Mouse (Mus musculus) liver, embryonic 12.5 days (tissue): Measurements from ENCODE around the gene Agpat1. TPM values are rescaled to one million over a fixed set of nuclear protein-coding genes. Genes with fewer than 3 reads are reported as not detected.

Source experiments
- ATAC-seq: fragments of 200-750 bp; cut with Nextera tagmentation; 2 replicates; pipeline ENCODE4 v1.8.0; 2017; ENCODE audit warnings: moderate number of reproducible peaks, mild to moderate bottlenecking, moderate library complexity
- H3K27ac ChIP-seq: fragments of 300-500 bp; sonication (generic); 2 replicates; pipeline ENCODE4 v1.5.1; 2016; ENCODE audit warnings: mild to moderate bottlenecking
- H3K27me3 ChIP-seq: fragments of 300-500 bp; sonication (generic); replicated peaks from 2 replicates; pipeline ENCODE4 v1.6.1; 2016; ENCODE audit warnings: mild to moderate bottlenecking, moderate library complexity
- H3K36me3 ChIP-seq: fragments of 300-500 bp; sonication (generic); 2 replicates; pipeline ENCODE4 v1.6.1; 2016; ENCODE audit warnings: mild to moderate bottlenecking, moderate library complexity
- H3K4me1 ChIP-seq: fragments of 300-500 bp; sonication (generic); 2 replicates; pipeline ENCODE4 v1.6.1; 2016
- H3K4me2 ChIP-seq: fragments of 300-500 bp; sonication (generic); 2 replicates; pipeline ENCODE4 v1.6.1; 2016; ENCODE audit warnings: mild to moderate bottlenecking, moderate library complexity
- H3K4me3 ChIP-seq: fragments of 300-500 bp; sonication (generic); 2 replicates; pipeline ENCODE4 v1.5.1; 2016; ENCODE audit warnings: mild to moderate bottlenecking, moderate library complexity
- H3K9ac ChIP-seq: fragments of 300-500 bp; sonication (generic); 2 replicates; pipeline ENCODE4 v1.6.1; 2016; ENCODE audit warnings: mild to moderate bottlenecking, moderate library complexity
- H3K9me3 ChIP-seq: fragments of 300-500 bp; sonication (generic); replicated peaks from 2 replicates; pipeline ENCODE4 v1.6.1; 2016; ENCODE audit warnings: mild to moderate bottlenecking, moderate library complexity
- WGBS: fragments of 180-500 bp; shearing (Covaris S2); methylation state at CpG from one replicate; pipeline ENCODE4 v1.1.7; 2016; ENCODE audit not compliant: insufficient replicate concordance; 5-methylcytosine and 5-hydroxymethylcytosine counted together
- polyA plus RNA-seq: library from polyadenylated mRNA; unstranded; fragments of >200 nt; fragmentation: Nextera tagmentation; extraction: Ambion mirVana; gene quantifications from 2 replicates; pipeline ENCODE4 v1.2.1, GENCODE M21; 2016

The Agpat1 gene
- polyA plus RNA-seq, 1 experiment from 2014 or later: 31.7 TPM

- no peak overlapping the region for H3K9ac ChIP-seq
- no peak overlapping the region for H3K4me3 ChIP-seq
- H3K4me2 ChIP-seq: peak overlapping the region; percentile 93
- H3K27ac ChIP-seq: no peak overlapping the region
- H3K27me3 ChIP-seq: peaks cover 65% of the 10 kb centered on the region
- 42% methylated on average over 5 of the region's 5 CpGs for WGBS
- H3K36me3 ChIP-seq: peaks cover 16% of the 10 kb centered on the region; the same call in 1 of the 2 replicates
- no peaks in the 10 kb centered on the region for H3K9me3 ChIP-seq
- no peak for ATAC-seq
- H3K4me1 ChIP-seq: peaks cover 61% of the 10 kb centered on the region
Measured at GRCm38 (mm10) chr17:34628644-34628967, 24.5 kb downstream of the Agpat1 start.

- H3K36me3 ChIP-seq: peaks cover 11% of the 10 kb centered on the region; the same call in 1 of the 2 replicates
- H3K27me3 ChIP-seq: peaks cover 71% of the 10 kb centered on the region
- ATAC-seq: no peak
- H3K27ac ChIP-seq: no peak within 1 kb of the TSS
- no peak within 1 kb of the TSS for H3K9ac ChIP-seq
- H3K4me1 ChIP-seq: peaks cover 61% of the 10 kb centered on the region
- H3K9me3 ChIP-seq: no peaks in the 10 kb centered on the region
- WGBS: 12% methylated on average over 16 of the region's 16 CpGs
- H3K4me2 ChIP-seq: peak within 1 kb of the TSS; percentile 93
- no peak within 1 kb of the TSS for H3K4me3 ChIP-seq
Measured at GRCm38 (mm10) chr17:34629221-34629751, 25.2 kb downstream of the Agpat1 start, which contains the start of gene Prrt1. Gene Prrt1 (plus strand): TSS chr17:34629533.

- Histone ChIP-seq H3K9me3 (no peaks in the 10 kb centered on the region), H3K36me3 (peaks cover 10% of the 10 kb centered on the region; the same call in 1 of the 2 replicates), H3K27ac (no peak overlapping the region), H3K9ac (no peak overlapping the region), H3K4me2 (peak overlapping the region; percentile 56; the same call in 1 of the 2 replicates), H3K27me3 (peaks cover 71% of the 10 kb centered on the region), H3K4me1 (peaks cover 61% of the 10 kb centered on the region), H3K4me3 (no peak overlapping the region)
- ATAC-seq: no peak
- 13% methylated on average over 12 of the region's 12 CpGs for WGBS
Measured at GRCm38 (mm10) chr17:34629796-34630603, 25.9 kb downstream of the Agpat1 start.

GRCm38 (mm10) chr17:34630761-34631301 lies 26.8 kb downstream of the Agpat1 start:
- peaks cover 2% of the 10 kb centered on the region; the same call in 1 of the 2 replicates for H3K36me3 ChIP-seq
- no peak for ATAC-seq
- H3K4me3 ChIP-seq: peak overlapping the region; percentile 39
- WGBS: 3% methylated on average over 48 of the region's 48 CpGs
- no peaks in the 10 kb centered on the region for H3K9me3 ChIP-seq
- peak overlapping the region; percentile 56 for H3K4me2 ChIP-seq
- peaks cover 57% of the 10 kb centered on the region for H3K4me1 ChIP-seq
- H3K9ac ChIP-seq: no peak overlapping the region
- peaks cover 75% of the 10 kb centered on the region for H3K27me3 ChIP-seq
- H3K27ac ChIP-seq: no peak overlapping the region

- Histone ChIP-seq H3K9me3 (no peaks in the 10 kb centered on the region), H3K4me2 (peak overlapping the region; percentile 67), H3K4me1 (peaks cover 49% of the 10 kb centered on the region), H3K9ac (no peak overlapping the region), H3K27me3 (peaks cover 83% of the 10 kb centered on the region), H3K27ac (no peak overlapping the region), H3K36me3 (no peaks in the 10 kb centered on the region), H3K4me3 (peak overlapping the region; percentile 32)
- 13% methylated on average over 12 of the region's 12 CpGs for WGBS
- ATAC-seq: no peak
Measured at GRCm38 (mm10) chr17:34631647-34632046, 27.6 kb downstream of the Agpat1 start.

GRCm38 (mm10) chr17:34632261-34632691 lies 28.2 kb downstream of the Agpat1 start:
- Histone ChIP-seq H3K4me2 (peak overlapping the region; percentile 67), H3K36me3 (no peaks in the 10 kb centered on the region), H3K27me3 (peaks cover 82% of the 10 kb centered on the region), H3K9ac (no peak overlapping the region), H3K4me1 (peaks cover 46% of the 10 kb centered on the region), H3K4me3 (peak overlapping the region; percentile 32), H3K27ac (no peak overlapping the region), H3K9me3 (no peaks in the 10 kb centered on the region)
- under 1% methylated on average over 26 of the region's 26 CpGs for WGBS
- ATAC-seq: peak; percentile 43

- no peak overlapping the region for H3K4me2 ChIP-seq
- H3K36me3 ChIP-seq: no peaks in the 10 kb centered on the region
- no peaks in the 10 kb centered on the region for H3K9me3 ChIP-seq
- H3K27me3 ChIP-seq: peaks cover 54% of the 10 kb centered on the region
- H3K4me1 ChIP-seq: peaks cover 20% of the 10 kb centered on the region
- H3K4me3 ChIP-seq: no peak overlapping the region
- H3K27ac ChIP-seq: no peak overlapping the region
- WGBS: 43% methylated on average over 2 of the region's 2 CpGs
- no peak for ATAC-seq
- H3K9ac ChIP-seq: no peak overlapping the region
Measured at GRCm38 (mm10) chr17:34635671-34636070, 31.6 kb downstream of the Agpat1 start.

GRCm38 (mm10) chr17:34637459-34637858 lies 33.4 kb downstream of the Agpat1 start:
- H3K27ac ChIP-seq: no peak overlapping the region
- H3K9ac ChIP-seq: no peak overlapping the region
- 39% methylated on average over 3 of the region's 3 CpGs for WGBS
- no peaks in the 10 kb centered on the region for H3K36me3 ChIP-seq
- H3K9me3 ChIP-seq: no peaks in the 10 kb centered on the region
- no peak overlapping the region for H3K4me2 ChIP-seq
- no peak overlapping the region for H3K4me3 ChIP-seq
- H3K4me1 ChIP-seq: peaks cover 2% of the 10 kb centered on the region; the same call in 1 of the 2 replicates
- H3K27me3 ChIP-seq: peaks cover 47% of the 10 kb centered on the region
- no peak for ATAC-seq

GRCm38 (mm10) chr17:34639461-34640255 lies 35.6 kb downstream of the Agpat1 start:
- ATAC-seq: no peak
- peaks cover 32% of the 10 kb centered on the region for H3K27me3 ChIP-seq
- H3K27ac ChIP-seq: no peak overlapping the region
- no peaks in the 10 kb centered on the region for H3K36me3 ChIP-seq
- no peak overlapping the region for H3K4me3 ChIP-seq
- 63% methylated on average over 7 of the region's 7 CpGs for WGBS
- H3K9me3 ChIP-seq: no peaks in the 10 kb centered on the region
- no peak overlapping the region for H3K9ac ChIP-seq
- H3K4me1 ChIP-seq: 0 out of 2 replicates have a peak, but pooled peaks cover 8% of the 10 kb centered on the region
- H3K4me2 ChIP-seq: no peak overlapping the region

- no peaks in the 10 kb centered on the region for H3K9me3 ChIP-seq
- H3K27ac ChIP-seq: no peak overlapping the region
- H3K4me1 ChIP-seq: peaks cover 21% of the 10 kb centered on the region
- no peaks in the 10 kb centered on the region for H3K36me3 ChIP-seq
- peaks cover 25% of the 10 kb centered on the region for H3K27me3 ChIP-seq
- no peak overlapping the region for H3K4me2 ChIP-seq
- H3K4me3 ChIP-seq: no peak overlapping the region
- H3K9ac ChIP-seq: no peak overlapping the region
- 23% methylated on average over 11 of the region's 11 CpGs for WGBS
- ATAC-seq: no peak
Measured at GRCm38 (mm10) chr17:34640778-34641601, 36.9 kb downstream of the Agpat1 start.

GRCm38 (mm10) chr17:34641945-34642344 lies 37.9 kb downstream of the Agpat1 start:
- H3K4me3 ChIP-seq: no peak overlapping the region
- WGBS: 61% methylated on average over 3 of the region's 3 CpGs
- H3K27me3 ChIP-seq: peaks cover 18% of the 10 kb centered on the region
- H3K9ac ChIP-seq: no peak overlapping the region
- H3K9me3 ChIP-seq: no peaks in the 10 kb centered on the region
- peaks cover 29% of the 10 kb centered on the region for H3K4me1 ChIP-seq
- H3K36me3 ChIP-seq: no peaks in the 10 kb centered on the region
- no peak overlapping the region for H3K27ac ChIP-seq
- no peak for ATAC-seq
- no peak overlapping the region for H3K4me2 ChIP-seq
